7 mouse cellular contexts compared by ENCODE assay signal in genomic region chr2:91932160-91932711, GRCm38 (mm10). TPM values are rescaled to one million over a fixed set of nuclear protein-coding genes. Genes with fewer than 3 reads are reported as not detected.
DNase-seq lines count a peak whose midpoint lies in the region; ATAC-seq and TF ChIP-seq lines count a peak whose summit lies in the region.

TSS of gene Mdk (minus strand) at chr2:91932297.

- peak; percentile 16 for ATAC-seq in forebrain, embryonic 11.5 days (replicated peaks; ENCODE audit: low FRiP score)
- no peak for ATAC-seq in midbrain, embryonic 13.5 days

- no peak for TF ChIP-seq CTCF in lung, adult 2 months (IDR thresholded peaks at IDR 0.05; ENCODE audit: insufficient read depth, low read length)

- no peaks in the 10 kb centered on the region for H3K36me3 ChIP-seq in forebrain, embryonic 11.5 days (ENCODE audit: control insufficient read depth, insufficient read depth, low read length)
- peaks cover 29% of the 10 kb centered on the region for H3K36me3 ChIP-seq in midbrain, embryonic 13.5 days

- H3K27ac ChIP-seq in forebrain, embryonic 11.5 days (ENCODE audit: low read depth, low read length) = peak within 1 kb of the TSS; percentile 97
- H3K27ac ChIP-seq in midbrain, embryonic 13.5 days = peak within 1 kb of the TSS; percentile 89

- peaks cover 11% of the 10 kb centered on the region for H3K4me1 ChIP-seq in lung, adult 2 months (ENCODE audit: control insufficient read depth, insufficient read depth, low read length)
- H3K4me1 ChIP-seq in forebrain, embryonic 11.5 days (replicated peaks; ENCODE audit: control insufficient read depth, insufficient read depth, low read length) = peaks cover 22% of the 10 kb centered on the region
- peaks cover 52% of the 10 kb centered on the region for H3K4me1 ChIP-seq in midbrain, embryonic 13.5 days (replicated peaks)

- peak within 1 kb of the TSS; percentile 89 for H3K4me2 ChIP-seq in forebrain, embryonic 11.5 days (ENCODE audit: low read depth, low read length, severe bottlenecking)
- H3K4me2 ChIP-seq in midbrain, embryonic 13.5 days (replicated peaks) = peak within 1 kb of the TSS; percentile 72

- no peak for DNase-seq in lung, adult 2 months
- DNase-seq in lung, adult 18-20 months = no peak
- peak; percentile 53 for DNase-seq in cerebellum, adult 9-10 months
- DNase-seq in forebrain, embryonic 11.5 days (ENCODE audit: low spot score) = peak; percentile 84
- DNase-seq in layer of hippocampus, postnatal 14 days (ENCODE audit: low spot score in 2 of 2) = no peak
- no peak for DNase-seq in urinary bladder, postnatal 36 days (ENCODE audit: low spot score in 2 of 2)

- no peaks in the 10 kb centered on the region for H3K9me3 ChIP-seq in forebrain, embryonic 11.5 days (ENCODE audit: control insufficient read depth, low read length)
- no peaks in the 10 kb centered on the region for H3K9me3 ChIP-seq in midbrain, embryonic 13.5 days

- no peaks in the 10 kb centered on the region for H3K27me3 ChIP-seq in forebrain, embryonic 11.5 days (ENCODE audit: control insufficient read depth, insufficient read depth, low read length)
- H3K27me3 ChIP-seq in midbrain, embryonic 13.5 days = 0 out of 2 replicates have a peak, but pooled peaks cover 5% of the 10 kb centered on the region

- TF ChIP-seq POLR2A in lung, adult 2 months (IDR thresholded peaks at IDR 0.05; ENCODE audit: borderline replicate concordance, extremely low read depth, low read depth, low read length) = no peak

- H3K4me3 ChIP-seq in lung, adult 2 months (replicated peaks; ENCODE audit: extremely low read depth, low read depth, low read length) = peak within 1 kb of the TSS; percentile 30
- H3K4me3 ChIP-seq in forebrain, embryonic 11.5 days (ENCODE audit: low read depth, low read length) = peak within 1 kb of the TSS; percentile 81
- H3K4me3 ChIP-seq in midbrain, embryonic 13.5 days (replicated peaks) = peak within 1 kb of the TSS; percentile 58

- peak within 1 kb of the TSS; percentile 99 for H3K9ac ChIP-seq in forebrain, embryonic 11.5 days (ENCODE audit: low read length)
- H3K9ac ChIP-seq in midbrain, embryonic 13.5 days (replicated peaks) = peak within 1 kb of the TSS; percentile 86

- WGBS in lung, adult 2 months = 23% methylated on average over 16 of the region's 16 CpGs
- 1% methylated on average over 16 of the region's 16 CpGs for whole genome bisulfite sequencing in forebrain, embryonic 11.5 days
- 2% methylated on average over 16 of the region's 16 CpGs for WGBS in midbrain, embryonic 13.5 days

RNA-seq across cellular contexts. Expression of gene Mdk, which starts in this region (rescaled TPM):
- 10.0 and 10.1 TPM in 2 replicates for polyA plus RNA-seq in lung, adult 2 months (2012; rRNA removed)
- 1,095 and 1,130 TPM in 2 replicates for polyA plus RNA-seq in forebrain, embryonic 11.5 days (2014; fragmentation: Nextera tagmentation; extraction: Ambion mirVana)
- total RNA-seq in layer of hippocampus, postnatal 14 days (2021) = 10 to 100 TPM; 39.5 to 40.9 TPM
- polyA plus RNA-seq in midbrain, embryonic 13.5 days (2015; fragmentation: Nextera tagmentation; extraction: Ambion mirVana) = 322 and 354 TPM in 2 replicates

Comparison
In these comparisons a context has a peak if more than half of its experiments do, and no peak if none do; other contexts are left out.
1. RNA of gene Mdk (polyA plus RNA-seq): 1,095 to 1,130 TPM in forebrain, embryonic 11.5 days and 322 to 354 TPM in midbrain, embryonic 13.5 days; 10.0 to 10.1 TPM in lung, adult 2 months; every median in the first group is over 10 times any median in the second.
2. DNase-seq: peak in cerebellum, adult 9-10 months (single experiment) and forebrain, embryonic 11.5 days (single experiment); none in lung, adult 2 months (single experiment), lung, adult 18-20 months (0 of 2), layer of hippocampus, postnatal 14 days (0 of 2) and urinary bladder, postnatal 36 days (0 of 2).
3. H3K4me3 ChIP-seq: peak in every context shown above with its lines; median percentile 81 in forebrain, embryonic 11.5 days; 58 in midbrain, embryonic 13.5 days; 30 in lung, adult 2 months.